Mouse (Mus musculus) forebrain, embryonic 12.5 days (tissue): ENCODE measurements around the gene Tbc1d2b. TPM values are rescaled to one million over a fixed set of nuclear protein-coding genes. Genes with fewer than 3 reads are reported as not detected.

Source experiments
- ATAC-seq: fragments of 200-750 bp; cut with Nextera tagmentation; 2 replicates; pipeline ENCODE4 v1.8.0; 2017; ENCODE audit warnings: moderate TSS enrichment; ENCODE audit not compliant: low FRiP score
- H3K27ac ChIP-seq: fragments of 300-500 bp; sonication (generic); 2 replicates; pipeline ENCODE4 v1.5.1; 2016; ENCODE audit warnings: mild to moderate bottlenecking
- H3K27me3 ChIP-seq: fragments of 300-500 bp; sonication (generic); 2 replicates; pipeline ENCODE4 v1.6.1; 2016; ENCODE audit warnings: mild to moderate bottlenecking
- H3K36me3 ChIP-seq: fragments of 300-500 bp; sonication (generic); replicated peaks from 2 replicates; pipeline ENCODE4 v1.6.1; 2016; ENCODE audit warnings: mild to moderate bottlenecking
- H3K4me1 ChIP-seq: fragments of 300-500 bp; sonication (generic); 2 replicates; pipeline ENCODE4 v1.6.1; 2016
- H3K4me2 ChIP-seq: fragments of 300-500 bp; sonication (generic); 2 replicates; pipeline ENCODE4 v1.6.1; 2016; ENCODE audit warnings: mild to moderate bottlenecking, moderate library complexity
- H3K4me3 ChIP-seq: fragments of 300-500 bp; sonication (generic); replicated peaks from 2 replicates; pipeline ENCODE4 v1.5.1; 2016; ENCODE audit warnings: mild to moderate bottlenecking
- H3K9ac ChIP-seq: fragments of 300-500 bp; sonication (generic); 2 replicates; pipeline ENCODE4 v1.6.1; 2016; ENCODE audit warnings: mild to moderate bottlenecking
- H3K9me3 ChIP-seq: fragments of 300-500 bp; sonication (generic); 2 replicates; pipeline ENCODE4 v1.6.1; 2016
- WGBS: fragments of 180-500 bp; shearing (Covaris S2); methylation state at CpG from one replicate; pipeline ENCODE4 v1.1.7; 2016; 5-methylcytosine and 5-hydroxymethylcytosine counted together
- polyA plus RNA-seq: library from polyadenylated mRNA; unstranded; fragments of >200 nt; fragmentation: Nextera tagmentation; extraction: Ambion mirVana; gene quantifications from 2 replicates; pipeline ENCODE4 v1.2.1, GENCODE M21; 2016

Gene Tbc1d2b
- polyA plus RNA-seq, 1 experiment from 2014 or later = 10.6 TPM

DNA sequence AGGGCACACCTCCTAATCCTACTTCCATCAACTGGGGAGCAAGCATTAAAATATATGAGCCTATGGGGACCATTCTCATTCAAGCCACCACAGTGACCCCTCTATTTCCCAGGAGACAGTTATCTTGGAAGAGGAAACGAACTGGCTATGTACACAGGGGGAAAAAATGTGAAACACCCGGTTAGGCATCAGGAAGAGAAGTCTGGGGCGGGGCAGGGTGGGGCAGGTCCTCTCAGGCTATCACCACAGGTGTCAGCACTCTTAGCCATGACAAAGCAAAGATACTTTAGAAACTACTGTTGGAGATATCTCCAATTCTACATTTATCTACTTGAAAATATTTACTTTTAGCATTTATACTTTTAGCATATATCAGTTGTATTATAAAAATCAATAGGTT, 8.5 kb downstream of the Tbc1d2b start:
- Histone ChIP-seq H3K9me3 (no peaks in the 10 kb centered on the region), H3K27me3 (no peaks in the 10 kb centered on the region), H3K4me1 (no peaks in the 10 kb centered on the region), H3K36me3 (no peaks in the 10 kb centered on the region; the same call in 1 of the 2 replicates), H3K27ac (no peak overlapping the region), H3K9ac (no peak overlapping the region), H3K4me2 (no peak overlapping the region), H3K4me3 (no peak overlapping the region)
- 81% methylated on average over 3 of the region's 3 CpGs for WGBS
- no peak for ATAC-seq

DNA sequence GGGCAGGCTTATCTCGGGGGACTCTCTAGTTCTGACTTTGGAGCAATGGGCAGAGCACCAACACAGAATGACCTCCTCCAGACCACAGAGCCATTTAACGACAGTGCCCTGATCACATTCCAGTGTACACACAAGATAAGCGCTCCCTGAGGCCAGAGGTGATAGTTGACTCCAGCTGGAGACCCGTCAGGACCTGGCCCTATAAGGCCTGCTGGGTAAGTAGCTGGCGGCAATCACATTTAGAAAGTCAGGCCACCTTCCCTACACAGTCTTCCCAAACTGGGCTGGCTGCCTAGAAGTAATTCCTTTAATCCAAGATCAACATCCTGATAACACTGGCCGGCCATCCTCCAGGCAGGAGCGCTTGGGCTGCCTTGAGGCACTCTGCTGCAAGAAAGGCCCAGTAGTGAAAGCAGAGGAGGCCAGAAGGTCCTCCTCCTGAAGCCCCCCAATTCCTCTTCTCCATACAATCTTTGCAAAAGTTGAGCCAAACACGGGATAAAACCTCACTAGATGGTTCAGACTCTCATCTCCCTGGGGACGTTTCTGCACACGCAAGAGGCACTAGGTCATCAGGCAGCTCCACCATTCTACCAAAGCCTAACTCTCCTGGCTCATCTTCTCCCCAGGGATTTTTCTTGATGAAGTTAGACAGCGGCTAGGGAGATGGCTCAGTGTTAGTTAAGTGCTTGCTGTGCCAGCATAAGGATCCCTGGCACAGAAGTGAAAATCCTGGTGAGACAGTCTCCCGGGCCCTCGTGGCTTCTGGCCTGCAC, 9.8 kb downstream of the Tbc1d2b start:
- ATAC-seq = no peak
- no peak overlapping the region for H3K27ac ChIP-seq
- no peak overlapping the region for H3K4me3 ChIP-seq
- H3K4me2 ChIP-seq = no peak overlapping the region
- no peaks in the 10 kb centered on the region for H3K27me3 ChIP-seq
- H3K9me3 ChIP-seq = no peaks in the 10 kb centered on the region
- peaks cover 5% of the 10 kb centered on the region; the same call in 1 of the 2 replicates for H3K4me1 ChIP-seq
- H3K36me3 ChIP-seq = no peaks in the 10 kb centered on the region; the same call in 1 of the 2 replicates
- WGBS = 78% methylated on average over 13 of the region's 13 CpGs
- no peak overlapping the region for H3K9ac ChIP-seq

DNA sequence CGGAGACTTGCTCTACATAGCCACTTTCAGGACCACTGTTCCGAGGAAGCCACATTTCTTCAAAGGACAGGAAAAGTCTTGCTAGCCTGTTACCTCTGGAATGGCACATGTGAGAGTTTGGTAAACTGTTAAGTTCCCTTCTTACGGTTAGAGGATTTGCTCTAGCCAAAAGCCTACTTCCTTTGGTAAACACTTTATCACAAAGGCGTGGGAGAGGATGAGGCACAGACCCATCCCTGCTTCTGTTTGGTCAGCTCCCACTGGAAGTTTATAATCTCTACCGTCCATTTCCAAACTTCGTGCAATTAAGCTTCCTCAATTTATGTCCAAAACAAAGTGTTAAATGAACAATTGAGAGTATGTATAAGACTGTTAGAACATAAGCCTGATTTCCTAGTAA, 10.5 kb downstream of the Tbc1d2b start:
- Histone ChIP-seq H3K9ac (no peak overlapping the region), H3K36me3 (no peaks in the 10 kb centered on the region; the same call in 1 of the 2 replicates), H3K4me1 (peaks cover 7% of the 10 kb centered on the region; the same call in 1 of the 2 replicates), H3K27ac (no peak overlapping the region), H3K4me2 (no peak overlapping the region), H3K4me3 (no peak overlapping the region), H3K27me3 (no peaks in the 10 kb centered on the region), H3K9me3 (no peaks in the 10 kb centered on the region)
- ATAC-seq = no peak
- 88% methylated on average over 6 of the region's 6 CpGs for WGBS

DNA sequence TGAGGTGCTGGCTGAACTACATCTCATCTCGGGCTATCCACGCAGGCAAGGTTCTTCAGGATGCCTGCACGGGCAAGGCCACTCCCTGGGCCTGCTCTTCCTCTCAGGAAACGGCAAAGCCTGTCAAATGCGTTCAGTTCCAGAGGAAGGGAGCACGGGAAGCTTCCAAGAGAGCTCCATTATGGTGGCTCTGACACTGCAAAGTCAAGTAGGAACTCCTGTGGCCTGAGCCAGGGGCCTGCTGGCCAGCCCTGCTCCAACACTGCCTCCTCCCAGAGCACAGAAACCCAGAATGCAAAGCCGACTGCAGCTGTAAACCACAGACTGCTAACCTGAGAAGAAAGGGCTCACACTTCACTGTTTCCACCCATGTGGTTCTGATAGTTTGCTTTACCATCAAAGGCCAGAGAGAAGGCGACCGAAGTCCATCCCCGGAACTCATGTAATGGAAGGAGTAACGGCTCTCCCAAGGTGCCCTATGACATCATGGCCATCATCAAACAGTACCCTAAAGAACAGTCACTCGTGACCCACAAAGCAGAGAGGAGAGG, 11.1 kb downstream of the Tbc1d2b start:
- Histone ChIP-seq H3K9me3 (no peaks in the 10 kb centered on the region), H3K4me3 (no peak overlapping the region), H3K36me3 (no peaks in the 10 kb centered on the region; the same call in 1 of the 2 replicates), H3K27ac (no peak overlapping the region), H3K9ac (no peak overlapping the region), H3K27me3 (no peaks in the 10 kb centered on the region), H3K4me2 (no peak overlapping the region), H3K4me1 (peaks cover 7% of the 10 kb centered on the region; the same call in 1 of the 2 replicates)
- ATAC-seq = no peak
- WGBS = 90% methylated on average over 12 of the region's 12 CpGs

DNA sequence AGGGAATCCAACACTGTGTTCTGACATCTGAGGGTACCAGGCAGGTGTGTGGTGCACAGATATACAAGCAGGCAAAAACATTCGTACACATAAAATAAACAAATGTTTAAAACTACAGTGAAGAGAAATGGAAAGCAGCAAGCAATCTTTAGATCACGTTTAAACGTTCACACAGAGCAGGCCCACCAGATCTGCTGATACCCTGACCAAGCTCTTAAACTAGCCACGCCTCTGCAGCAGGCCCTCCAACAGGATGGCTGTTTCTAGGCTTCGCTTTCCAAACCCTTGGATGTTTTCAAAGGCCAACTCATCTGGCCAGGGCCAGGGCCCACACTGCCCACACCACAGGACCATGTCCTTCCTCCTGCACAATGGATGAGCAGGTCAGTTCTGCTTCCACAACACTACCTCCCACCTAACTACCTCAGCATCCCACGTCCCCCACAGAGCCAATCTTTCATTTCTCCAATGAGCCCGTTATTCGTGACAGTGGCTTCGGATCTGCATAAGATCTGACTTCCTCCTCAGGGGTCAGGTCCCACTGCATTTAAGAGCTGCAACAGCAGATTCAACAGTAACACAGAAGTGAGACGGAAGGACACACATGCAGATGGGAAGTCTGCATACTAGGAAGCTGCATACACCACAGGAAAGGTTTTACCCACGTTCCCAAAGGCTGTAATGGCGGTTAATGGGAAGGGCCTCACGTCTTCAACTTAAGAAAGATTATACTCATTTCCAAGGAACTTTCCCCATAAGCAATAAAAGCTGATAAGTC, 12.7 kb downstream of the Tbc1d2b start:
- no peak overlapping the region for H3K4me3 ChIP-seq
- no peak overlapping the region for H3K9ac ChIP-seq
- H3K4me2 ChIP-seq = no peak overlapping the region
- H3K4me1 ChIP-seq = peaks cover 7% of the 10 kb centered on the region; the same call in 1 of the 2 replicates
- H3K27me3 ChIP-seq = no peaks in the 10 kb centered on the region
- no peak for ATAC-seq
- WGBS = 89% methylated on average over 13 of the region's 13 CpGs
- no peaks in the 10 kb centered on the region for H3K9me3 ChIP-seq
- no peak overlapping the region for H3K27ac ChIP-seq
- H3K36me3 ChIP-seq = no peaks in the 10 kb centered on the region

DNA sequence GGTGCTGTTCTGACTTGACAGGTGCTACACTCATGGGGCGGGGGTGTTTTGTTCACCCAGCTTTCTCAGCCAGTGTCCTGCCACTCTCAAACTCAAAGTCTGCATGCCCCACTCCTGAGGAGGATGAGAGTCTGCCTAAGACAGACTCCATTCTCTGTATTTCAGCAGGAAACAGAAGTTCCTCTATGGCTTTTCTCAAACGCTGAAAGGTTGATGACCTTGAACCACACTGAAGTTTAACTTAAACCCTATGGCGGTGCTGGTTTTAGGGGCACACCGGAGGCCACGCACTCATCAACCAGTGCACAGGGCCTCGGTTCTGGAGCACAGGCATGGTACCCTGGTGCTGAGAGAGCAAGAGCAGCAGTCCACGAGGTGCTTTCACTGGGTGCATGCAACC, 13.4 kb downstream of the Tbc1d2b start:
- Histone ChIP-seq H3K27me3 (no peaks in the 10 kb centered on the region), H3K4me1 (peaks cover 7% of the 10 kb centered on the region; the same call in 1 of the 2 replicates), H3K9ac (no peak overlapping the region), H3K4me2 (no peak overlapping the region), H3K4me3 (no peak overlapping the region), H3K27ac (no peak overlapping the region), H3K9me3 (no peaks in the 10 kb centered on the region), H3K36me3 (no peaks in the 10 kb centered on the region)
- WGBS = 77% methylated on average over 7 of the region's 7 CpGs
- no peak for ATAC-seq

DNA sequence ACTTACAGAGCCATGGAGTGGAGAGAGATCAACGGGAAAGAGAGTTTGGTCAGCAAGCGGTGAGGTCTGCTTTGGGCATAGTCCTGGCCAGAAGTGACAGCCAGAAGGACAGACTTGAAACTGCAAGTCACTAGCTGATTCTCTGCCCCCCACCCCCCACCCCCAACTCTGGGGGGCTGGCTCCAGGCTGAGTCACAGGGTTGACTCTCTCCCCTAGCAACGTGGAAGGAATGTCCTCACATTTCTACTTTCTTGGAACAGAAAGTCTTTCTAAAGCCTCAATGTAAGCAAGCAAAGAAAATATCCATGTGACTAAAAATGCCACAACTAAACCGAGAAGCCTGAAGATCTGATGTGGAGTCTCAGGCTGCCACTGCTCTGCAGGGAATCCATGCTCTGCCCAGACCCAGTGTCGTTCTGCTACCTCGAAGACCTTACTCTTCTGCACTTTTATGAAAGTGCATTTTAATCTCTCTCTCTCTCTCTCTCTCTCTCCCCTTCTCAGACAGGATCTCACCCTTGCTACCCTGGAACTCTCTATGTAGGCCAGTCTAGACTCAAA, 14.7 kb downstream of the Tbc1d2b start:
- Histone ChIP-seq H3K27ac (no peak overlapping the region), H3K4me1 (peaks cover 7% of the 10 kb centered on the region; the same call in 1 of the 2 replicates), H3K4me2 (no peak overlapping the region), H3K9ac (no peak overlapping the region), H3K27me3 (no peaks in the 10 kb centered on the region), H3K4me3 (no peak overlapping the region), H3K36me3 (no peaks in the 10 kb centered on the region), H3K9me3 (no peaks in the 10 kb centered on the region)
- WGBS = 60% methylated on average over 6 of the region's 6 CpGs
- no peak for ATAC-seq

DNA sequence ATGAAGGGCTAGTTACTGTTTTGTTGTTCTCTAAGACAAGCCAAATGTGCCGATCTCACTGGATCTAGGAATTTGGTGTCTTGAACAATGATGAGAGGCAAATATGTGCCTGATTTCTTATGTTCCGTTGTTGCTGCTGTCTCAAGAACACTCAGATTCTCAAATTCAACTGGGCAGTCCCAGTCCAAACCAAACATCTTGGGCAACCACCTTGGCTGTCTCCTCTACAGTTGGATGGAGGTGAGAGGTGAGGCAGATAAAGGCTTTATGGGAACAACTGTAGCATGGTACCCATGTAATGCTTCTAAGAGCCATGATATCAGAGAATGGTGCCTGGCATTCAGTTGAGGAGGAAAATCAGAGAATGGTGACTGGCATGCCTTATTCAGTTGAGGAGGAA, 17.4 kb downstream of the Tbc1d2b start:
- Histone ChIP-seq H3K27me3 (no peaks in the 10 kb centered on the region), H3K36me3 (no peaks in the 10 kb centered on the region), H3K9ac (no peak overlapping the region), H3K4me3 (no peak overlapping the region), H3K27ac (no peak overlapping the region), H3K4me1 (peaks cover 7% of the 10 kb centered on the region; the same call in 1 of the 2 replicates), H3K9me3 (no peaks in the 10 kb centered on the region), H3K4me2 (no peak overlapping the region)
- ATAC-seq = no peak
- 87% methylated on average over 2 of the region's 2 CpGs for WGBS

DNA sequence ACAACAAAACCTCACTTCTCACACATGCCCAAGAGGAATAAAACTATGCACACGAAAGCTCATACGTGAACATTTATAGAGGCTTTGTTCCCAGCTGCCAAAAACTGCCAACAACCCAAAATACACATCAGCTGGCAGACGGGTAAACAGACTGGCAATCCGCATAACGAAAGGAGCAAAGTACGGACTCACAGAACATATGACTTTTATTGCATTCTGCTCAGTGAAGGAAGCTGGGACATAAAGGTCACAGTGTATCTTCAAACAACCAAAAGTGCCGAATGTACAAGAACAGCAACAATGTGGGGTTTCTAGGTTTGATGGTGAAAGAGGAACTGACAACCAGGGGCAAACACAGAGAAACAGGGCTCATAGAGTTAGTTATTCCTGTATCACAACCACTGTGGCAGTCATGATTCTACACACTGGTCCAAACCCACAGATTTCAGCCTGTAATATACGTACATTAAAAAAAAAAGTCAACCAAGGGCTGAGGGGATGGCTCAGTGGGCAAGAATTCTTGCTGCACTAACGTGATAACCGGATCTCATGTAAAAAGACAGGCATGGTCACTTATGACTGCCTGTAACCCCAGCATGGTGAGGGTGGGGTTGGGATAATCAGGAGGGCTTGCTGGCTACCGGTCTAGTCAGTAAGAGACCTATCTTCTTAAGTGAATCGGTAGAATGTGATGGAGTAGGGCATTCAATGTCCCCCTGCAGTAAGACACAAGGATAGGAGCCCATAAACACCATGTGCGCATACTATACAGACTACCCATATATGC, 19.4 kb downstream of the Tbc1d2b start:
- H3K36me3 ChIP-seq = no peaks in the 10 kb centered on the region
- no peak overlapping the region for H3K9ac ChIP-seq
- ATAC-seq = no peak
- no peaks in the 10 kb centered on the region for H3K27me3 ChIP-seq
- H3K4me3 ChIP-seq = no peak overlapping the region
- H3K9me3 ChIP-seq = no peaks in the 10 kb centered on the region
- H3K4me1 ChIP-seq = peaks cover 6% of the 10 kb centered on the region; the same call in 1 of the 2 replicates
- H3K4me2 ChIP-seq = no peak overlapping the region
- WGBS = 88% methylated on average over 13 of the region's 13 CpGs
- no peak overlapping the region for H3K27ac ChIP-seq

DNA sequence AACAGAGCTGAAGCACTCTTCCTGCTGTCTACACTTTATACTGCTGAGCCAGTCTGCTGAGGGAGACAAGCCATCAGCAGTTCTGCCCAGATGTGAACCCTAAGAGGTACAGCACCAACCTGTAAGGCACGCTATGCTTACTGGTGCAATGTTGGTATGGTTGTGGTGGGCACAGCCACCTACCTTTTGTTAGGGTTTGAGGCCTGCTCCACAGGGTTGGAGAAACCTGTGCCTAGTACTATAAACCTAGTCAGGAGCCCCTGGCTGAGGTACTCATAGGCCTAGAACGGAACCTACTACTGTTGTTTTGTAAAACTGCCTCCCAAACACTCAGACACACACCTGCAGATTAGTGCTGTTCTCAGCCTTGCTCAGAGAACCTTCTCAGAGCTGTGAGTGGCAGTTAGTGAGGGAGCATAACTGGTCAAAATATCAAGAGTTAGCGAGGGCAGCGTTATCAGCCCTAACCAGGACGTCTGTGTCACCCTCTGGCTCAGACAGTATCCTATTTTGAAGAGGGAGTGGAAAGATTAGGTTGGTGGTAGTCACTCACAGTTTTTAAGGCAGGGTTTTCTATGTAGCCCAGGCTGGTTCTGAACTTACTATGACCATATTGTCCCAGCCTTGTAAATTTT, 20.3 kb downstream of the Tbc1d2b start:
- no peak overlapping the region for H3K9ac ChIP-seq
- H3K4me2 ChIP-seq = no peak overlapping the region
- no peaks in the 10 kb centered on the region for H3K4me1 ChIP-seq
- no peaks in the 10 kb centered on the region; the same call in 1 of the 2 replicates for H3K36me3 ChIP-seq
- no peaks in the 10 kb centered on the region for H3K9me3 ChIP-seq
- H3K4me3 ChIP-seq = no peak overlapping the region
- ATAC-seq = no peak
- 89% methylated on average over 5 of the region's 5 CpGs for WGBS
- H3K27me3 ChIP-seq = no peaks in the 10 kb centered on the region
- no peak overlapping the region for H3K27ac ChIP-seq

DNA sequence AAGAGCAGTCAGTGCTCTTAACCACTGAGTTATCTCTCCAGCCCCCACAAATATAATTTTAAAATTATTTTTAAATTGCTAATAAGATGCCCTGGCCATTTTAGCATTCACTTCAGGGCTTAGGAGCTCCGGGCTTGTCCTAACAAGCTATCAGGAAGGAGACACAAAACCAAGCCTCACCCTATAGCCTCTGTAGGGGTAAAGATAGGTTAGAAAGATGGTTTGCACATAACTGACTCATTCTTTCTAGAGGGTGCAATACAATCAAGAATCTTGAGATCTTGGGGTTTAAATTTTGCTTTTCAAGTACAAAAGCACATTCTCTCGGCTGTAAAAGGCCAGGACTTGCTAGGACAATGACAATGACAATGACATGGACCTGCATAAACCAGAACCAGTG, 21.6 kb downstream of the Tbc1d2b start:
- no peak overlapping the region for H3K9ac ChIP-seq
- 82% methylated on average over 2 of the region's 2 CpGs for WGBS
- H3K27me3 ChIP-seq = no peaks in the 10 kb centered on the region
- no peaks in the 10 kb centered on the region for H3K9me3 ChIP-seq
- H3K36me3 ChIP-seq = no peaks in the 10 kb centered on the region; the same call in 1 of the 2 replicates
- no peak overlapping the region for H3K4me3 ChIP-seq
- no peaks in the 10 kb centered on the region for H3K4me1 ChIP-seq
- no peak overlapping the region for H3K27ac ChIP-seq
- H3K4me2 ChIP-seq = no peak overlapping the region
- no peak for ATAC-seq
